Mouse (Mus musculus): Measurements from ENCODE around the gene Adgrd1. TPM values are rescaled to one million over a fixed set of nuclear protein-coding genes. Genes with fewer than 3 reads are reported as not detected.

Gene Adgrd1
- total and polyA plus RNA-seq, 3 experiments = 0.27 to 0.56 TPM; not detected in 1

DNA sequence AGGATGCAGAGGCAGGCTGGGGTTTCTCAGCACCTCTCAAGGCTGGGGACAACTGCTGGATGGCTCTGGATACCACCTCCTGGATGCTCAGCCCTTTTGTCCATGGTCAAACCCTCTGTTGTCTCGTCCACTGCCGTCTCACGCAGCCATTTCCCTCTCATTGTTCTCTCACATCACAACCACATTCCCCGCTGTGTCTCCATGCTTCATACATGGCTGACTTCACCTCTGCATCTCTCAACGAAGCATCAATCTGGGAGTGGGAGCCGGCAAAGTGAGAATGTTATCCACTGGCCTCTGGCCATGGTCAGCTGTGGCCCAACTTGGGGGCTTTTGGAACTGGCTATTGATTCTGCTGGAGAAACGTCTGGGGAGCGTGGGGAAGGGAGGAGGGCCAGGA lies 15.2 kb downstream of the Adgrd1 start:
- TF ChIP-seq MAX (IDR thresholded peaks at IDR 0.05; ENCODE audit: low read length) (no peak), USF1 (IDR thresholded peaks at IDR 0.05; ENCODE audit: low read depth, low read length) (no peak), MYC (IDR thresholded peaks at IDR 0.05; ENCODE audit: low read depth, low read length) (no peak), MYB (IDR thresholded peaks at IDR 0.05; ENCODE audit: low read depth, low read length) (no peak), JUND (IDR thresholded peaks at IDR 0.05; ENCODE audit: low read depth, low read length) (no peak), POLR2AphosphoS2 (IDR thresholded peaks at IDR 0.05; ENCODE audit: low read length) (no peak), ZNF384 (IDR thresholded peaks at IDR 0.05; ENCODE audit: low read depth, low read length) (no peak), SMC3 (IDR thresholded peaks at IDR 0.05; ENCODE audit: low read depth, low read length) (no peak), NRF1 (IDR thresholded peaks at IDR 0.05; ENCODE audit: insufficient read depth, low read depth, low read length, poor library complexity, severe bottlenecking) (no peak), USF2 (IDR thresholded peaks at IDR 0.05; ENCODE audit: borderline replicate concordance in 1 of 2, insufficient read depth in 1 of 2, low read depth in 1 of 2, low read length in 2 of 2) (no peak), CHD2 (IDR thresholded peaks at IDR 0.05; ENCODE audit: low read length) (no peak), POLR2AphosphoS5 (IDR thresholded peaks at IDR 0.05; ENCODE audit: borderline replicate concordance, low read depth, low read length) (no peak), HCFC1 (IDR thresholded peaks at IDR 0.05; ENCODE audit: low read depth, low read length) (no peak), BHLHE40 (IDR thresholded peaks at IDR 0.05; ENCODE audit: borderline replicate concordance, low read depth, low read length) (no peak), TAL1 (IDR thresholded peaks at IDR 0.05; ENCODE audit: low read length) (no peak), KAT2A (conservative IDR thresholded peaks at IDR 0.05; ENCODE audit: low read depth, low read length) (no peak), ETS1 (IDR thresholded peaks at IDR 0.05; ENCODE audit: low read depth, low read length) (no peak)
- no peak overlapping the region for H3K9ac ChIP-seq (ENCODE audit: control insufficient read depth, low read depth, low read length, poor library complexity, severe bottlenecking)
- no peaks in the 10 kb centered on the region for H3K27me3 ChIP-seq (ENCODE audit: control insufficient read depth in 1 of 2, insufficient read depth in 2 of 2, low read length in 2 of 2)
- H3K4me1 ChIP-seq (ENCODE audit: control insufficient read depth in 1 of 2, insufficient read depth in 2 of 2, low read length in 2 of 2) = no peaks in the 10 kb centered on the region
- no peaks in the 10 kb centered on the region for H3K79me2 ChIP-seq (ENCODE audit: control insufficient read depth, insufficient read depth, low read length, poor library complexity)
- H3K4me3 ChIP-seq (ENCODE audit: control insufficient read depth in 1 of 2, insufficient read depth in 1 of 2, low read depth in 2 of 2, low read length in 2 of 2) = no peak overlapping the region
- no peak overlapping the region for H3K27ac ChIP-seq (ENCODE audit: control insufficient read depth, low read depth, low read length)
- H3K36me3 ChIP-seq (ENCODE audit: control insufficient read depth in 1 of 2, insufficient read depth in 2 of 2, low read length in 2 of 2) = no peaks in the 10 kb centered on the region
- H3K9me3 ChIP-seq (replicated peaks; ENCODE audit: insufficient read depth, low read length) = no peaks in the 10 kb centered on the region
- no peak for DNase-seq (ENCODE audit: low read depth, low spot score)

DNA sequence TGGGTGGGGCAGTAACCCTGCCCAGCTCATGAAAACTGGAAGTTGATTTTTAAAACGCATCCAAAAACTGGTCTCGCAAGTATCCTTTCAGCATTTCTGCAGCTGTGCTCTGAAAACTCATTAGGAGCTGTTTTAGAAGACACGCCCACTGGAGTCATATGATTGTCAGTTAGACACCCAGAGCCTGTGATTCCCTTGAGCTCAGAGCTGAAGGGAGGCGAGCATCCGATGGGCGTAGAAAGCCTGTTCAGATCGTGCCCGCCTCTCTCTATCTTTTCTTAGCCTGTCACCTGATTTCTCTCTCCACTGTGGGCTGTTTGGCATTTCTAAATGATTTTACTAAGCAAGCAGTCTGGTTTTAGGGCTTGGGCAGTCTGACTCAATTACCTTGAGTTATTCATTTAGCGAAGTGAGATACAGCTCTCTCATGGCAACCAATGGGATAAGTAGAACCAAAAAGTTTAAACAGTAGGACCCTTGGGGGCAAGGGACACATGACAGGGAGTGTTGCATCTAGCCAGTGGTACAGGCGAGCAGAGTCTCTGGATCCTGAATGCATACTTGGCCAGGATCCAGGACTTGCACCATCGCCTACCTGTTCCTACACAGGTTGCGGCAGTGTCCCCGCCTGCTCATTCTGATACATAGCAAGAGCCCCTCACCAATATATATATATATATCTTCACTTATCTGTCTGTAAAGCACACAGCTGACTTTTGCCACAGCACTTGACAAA lies 17.4 kb downstream of the Adgrd1 start:
- no peak for DNase-seq (ENCODE audit: low read depth, low spot score)
- Histone ChIP-seq H3K36me3 (ENCODE audit: control insufficient read depth in 1 of 2, insufficient read depth in 2 of 2, low read length in 2 of 2) (no peaks in the 10 kb centered on the region), H3K4me3 (ENCODE audit: control insufficient read depth in 1 of 2, insufficient read depth in 1 of 2, low read depth in 2 of 2, low read length in 2 of 2) (no peak overlapping the region), H3K9ac (ENCODE audit: control insufficient read depth, low read depth, low read length, poor library complexity, severe bottlenecking) (no peak overlapping the region), H3K79me2 (ENCODE audit: control insufficient read depth, insufficient read depth, low read length, poor library complexity) (no peaks in the 10 kb centered on the region), H3K27me3 (ENCODE audit: control insufficient read depth in 1 of 2, insufficient read depth in 2 of 2, low read length in 2 of 2) (no peaks in the 10 kb centered on the region), H3K4me1 (ENCODE audit: control insufficient read depth in 1 of 2, insufficient read depth in 2 of 2, low read length in 2 of 2) (no peaks in the 10 kb centered on the region), H3K27ac (ENCODE audit: control insufficient read depth, low read depth, low read length) (no peak overlapping the region), H3K9me3 (replicated peaks; ENCODE audit: insufficient read depth, low read length) (no peaks in the 10 kb centered on the region)
- no peak for TF ChIP-seq ZKSCAN1 (IDR thresholded peaks at IDR 0.05; ENCODE audit: low read depth, low read length)
- no peak for TF ChIP-seq POLR2AphosphoS5 (IDR thresholded peaks at IDR 0.05; ENCODE audit: borderline replicate concordance, low read depth, low read length)
- TF ChIP-seq ZMIZ1 (IDR thresholded peaks at IDR 0.05; ENCODE audit: low read depth, low read length) = no peak
- no peak for TF ChIP-seq NRF1 (IDR thresholded peaks at IDR 0.05; ENCODE audit: insufficient read depth, low read depth, low read length, poor library complexity, severe bottlenecking)
- no peak for TF ChIP-seq USF2 (IDR thresholded peaks at IDR 0.05; ENCODE audit: borderline replicate concordance in 1 of 2, insufficient read depth in 1 of 2, low read depth in 1 of 2, low read length in 2 of 2)
- TF ChIP-seq USF1 (IDR thresholded peaks at IDR 0.05; ENCODE audit: low read depth, low read length) = no peak
- TF ChIP-seq CHD1 (IDR thresholded peaks at IDR 0.05; ENCODE audit: low read depth, low read length) = no peak
- TF ChIP-seq RCOR1 (IDR thresholded peaks at IDR 0.05; ENCODE audit: low read depth, low read length) = no peak
- TF ChIP-seq MXI1 (IDR thresholded peaks at IDR 0.05; ENCODE audit: low read depth, low read length) = no peak
- TF ChIP-seq TBP (IDR thresholded peaks at IDR 0.05; ENCODE audit: low read depth, low read length) = no peak

Data from MEL (cell line).